Mouse (Mus musculus) stomach, postnatal 0 days (tissue): ENCODE measurements around the gene Ppargc1a. TPM values are rescaled to one million over a fixed set of nuclear protein-coding genes. Genes with fewer than 3 reads are reported as not detected.

ENCODE experiments used
- ATAC-seq: fragments of 200-750 bp; cut with Nextera tagmentation; 2 replicates; pipeline ENCODE4 v1.8.0; 2017; ENCODE audit not compliant: low FRiP score, low TSS enrichment
- DNase-seq: peaks from one replicate; pipeline ENCODE4 v3.0.0-alpha.2; 2016; ENCODE audit warnings: low spot score
- H3K27ac ChIP-seq: fragments of 300-500 bp; sonication (generic); replicated peaks from 2 replicates; pipeline ENCODE4 v1.5.1; 2014; ENCODE audit warnings: mild to moderate bottlenecking, control low read depth
- H3K27me3 ChIP-seq: fragments of 300-500 bp; sonication (generic); 2 replicates; pipeline ENCODE4 v1.6.1; 2014; ENCODE audit warnings: low read length; ENCODE audit not compliant: control insufficient read depth, insufficient read depth
- H3K36me3 ChIP-seq: fragments of 300-500 bp; sonication (generic); 2 replicates; pipeline ENCODE4 v1.6.1; 2014; ENCODE audit warnings: low read length, mixed read lengths; ENCODE audit not compliant: control insufficient read depth, insufficient read depth
- H3K4me1 ChIP-seq: fragments of 300-500 bp; sonication (generic); replicated peaks from 2 replicates; pipeline ENCODE4 v1.6.1; 2014; ENCODE audit warnings: antibody characterized with exemption; ENCODE audit not compliant: control insufficient read depth, insufficient read depth
- H3K4me2 ChIP-seq: fragments of 300-500 bp; sonication (generic); replicated peaks from 2 replicates; pipeline ENCODE4 v1.6.1; 2014; ENCODE audit warnings: low read depth, mild to moderate bottlenecking, control low read depth, moderate library complexity
- H3K4me3 ChIP-seq: fragments of 300-500 bp; sonication (generic); 2 replicates; pipeline ENCODE4 v1.5.1; 2014; ENCODE audit warnings: low read depth, low read length, control low read depth
- H3K9ac ChIP-seq: fragments of 300-500 bp; sonication (generic); 2 replicates; pipeline ENCODE4 v1.6.1; 2014; ENCODE audit warnings: mild to moderate bottlenecking, low read length, control low read depth, mixed read lengths
- H3K9me3 ChIP-seq: fragments of 300-500 bp; sonication (generic); 2 replicates; pipeline ENCODE4 v1.6.1; 2016; ENCODE audit warnings: low read length; ENCODE audit not compliant: control insufficient read depth
- CTCF ChIP-seq: IDR thresholded peaks from 2 replicates; pipeline ENCODE4 v1.5.1; 2016; ENCODE audit warnings: antibody characterized with exemption, low read depth, mild to moderate bottlenecking, moderate library complexity
- EP300 ChIP-seq: optimal IDR thresholded peaks from 2 replicates; pipeline ENCODE3; 2016; ENCODE audit warnings: antibody characterized with exemption
- WGBS: fragments of 180-500 bp; shearing (Covaris S2); extraction: QIAGEN DNeasy Blood & Tissue Kit; methylation state at CpG from one replicate; pipeline ENCODE4 v1.1.7; 2014; 5-methylcytosine and 5-hydroxymethylcytosine counted together
- polyA plus RNA-seq: library from polyadenylated mRNA; unstranded; fragments of >200 nt; fragmentation: Nextera tagmentation; extraction: Ambion mirVana; gene quantifications from 2 replicates; pipeline ENCODE4 v1.2.1, GENCODE M21; 2015

Gene Ppargc1a
- polyA plus RNA-seq, 1 experiment from 2014 or later: 5.1 TPM

- WGBS: 11% methylated on average over 4 of the region's 4 CpGs
- no peak overlapping the region for H3K9ac ChIP-seq
- TF ChIP-seq EP300: no peak
- TF ChIP-seq CTCF: no peak
- H3K9me3 ChIP-seq: no peaks in the 10 kb centered on the region
- H3K4me1 ChIP-seq: no peaks in the 10 kb centered on the region
- no peak overlapping the region for H3K4me2 ChIP-seq
- no peak overlapping the region for H3K4me3 ChIP-seq
- H3K27me3 ChIP-seq: no peaks in the 10 kb centered on the region
- H3K27ac ChIP-seq: no peak overlapping the region
- no peaks in the 10 kb centered on the region for H3K36me3 ChIP-seq
- DNase-seq (no peak), ATAC-seq (no peak)
Measured at GRCm38 (mm10) chr5:51439773-51440172, 127.8 kb downstream of the Ppargc1a start.

GRCm38 (mm10) chr5:51433905-51434304, 133.6 kb downstream of the Ppargc1a start:
- no peaks in the 10 kb centered on the region for H3K4me1 ChIP-seq
- WGBS: 72% methylated on average over 5 of the region's 5 CpGs
- TF ChIP-seq CTCF (no peak), EP300 (no peak)
- no peaks in the 10 kb centered on the region for H3K9me3 ChIP-seq
- DNase-seq: no peak
- ATAC-seq: no peak
- H3K36me3 ChIP-seq: no peaks in the 10 kb centered on the region
- H3K27ac ChIP-seq: no peak overlapping the region
- no peak overlapping the region for H3K4me3 ChIP-seq
- no peak overlapping the region for H3K9ac ChIP-seq
- H3K4me2 ChIP-seq: no peak overlapping the region
- no peaks in the 10 kb centered on the region for H3K27me3 ChIP-seq

DNA sequence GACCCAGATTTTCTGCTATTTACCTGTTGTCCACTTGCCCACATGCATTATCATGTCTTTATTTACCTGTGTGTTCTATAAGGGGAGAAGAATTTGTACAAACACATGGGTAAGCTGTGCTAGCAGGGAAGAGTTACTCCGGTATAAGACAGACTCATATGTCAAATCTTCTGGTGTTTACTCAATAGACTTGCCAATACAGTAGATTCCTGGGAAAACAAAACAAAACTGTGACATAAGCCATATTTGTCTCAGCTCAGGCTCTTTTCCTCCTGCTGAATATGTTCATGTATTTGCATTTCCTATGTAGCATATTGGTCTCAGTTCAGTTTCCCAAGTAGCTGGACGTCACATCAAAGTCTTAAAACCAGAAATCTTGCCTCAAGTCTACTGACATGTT, 135.0 kb downstream of the Ppargc1a start:
- H3K4me3 ChIP-seq: no peak overlapping the region
- no peak for TF ChIP-seq CTCF
- TF ChIP-seq EP300: no peak
- no peaks in the 10 kb centered on the region for H3K27me3 ChIP-seq
- DNase-seq: no peak
- no peaks in the 10 kb centered on the region for H3K9me3 ChIP-seq
- WGBS: 60% methylated on average over 2 of the region's 2 CpGs
- ATAC-seq: no peak
- no peaks in the 10 kb centered on the region for H3K4me1 ChIP-seq
- no peak overlapping the region for H3K27ac ChIP-seq
- H3K36me3 ChIP-seq: no peaks in the 10 kb centered on the region
- H3K9ac ChIP-seq: no peak overlapping the region
- H3K4me2 ChIP-seq: no peak overlapping the region

GRCm38 (mm10) chr5:51432031-51432430, 135.5 kb downstream of the Ppargc1a start:
- no peak for DNase-seq
- Histone ChIP-seq H3K9me3 (no peaks in the 10 kb centered on the region), H3K27me3 (no peaks in the 10 kb centered on the region), H3K4me2 (no peak overlapping the region), H3K4me1 (no peaks in the 10 kb centered on the region), H3K9ac (no peak overlapping the region), H3K36me3 (no peaks in the 10 kb centered on the region), H3K4me3 (no peak overlapping the region), H3K27ac (no peak overlapping the region)
- ATAC-seq: no peak
- no peak for TF ChIP-seq EP300
- no peak for TF ChIP-seq CTCF
- whole genome bisulfite sequencing: 41% methylated on average over 4 of the region's 4 CpGs

GRCm38 (mm10) chr5:51426406-51426805, 141.1 kb downstream of the Ppargc1a start:
- Histone ChIP-seq H3K27me3 (no peaks in the 10 kb centered on the region), H3K4me2 (no peak overlapping the region), H3K27ac (no peak overlapping the region), H3K4me3 (no peak overlapping the region), H3K4me1 (no peaks in the 10 kb centered on the region), H3K9me3 (no peaks in the 10 kb centered on the region), H3K36me3 (no peaks in the 10 kb centered on the region), H3K9ac (no peak overlapping the region)
- DNase-seq (no peak), ATAC-seq (no peak)
- TF ChIP-seq CTCF (no peak), EP300 (no peak)

GRCm38 (mm10) chr5:51416377-51416776, 151.1 kb downstream of the Ppargc1a start:
- Histone ChIP-seq H3K4me1 (no peaks in the 10 kb centered on the region), H3K4me2 (no peak overlapping the region), H3K9me3 (no peaks in the 10 kb centered on the region), H3K4me3 (no peak overlapping the region), H3K27ac (no peak overlapping the region), H3K9ac (no peak overlapping the region), H3K27me3 (no peaks in the 10 kb centered on the region), H3K36me3 (no peaks in the 10 kb centered on the region)
- 79% methylated on average over 7 of the region's 7 CpGs for WGBS
- no peak for ATAC-seq
- no peak for DNase-seq
- TF ChIP-seq EP300 (no peak), CTCF (no peak)
